Mouse (Mus musculus) thymus, adult 2 months (tissue): ENCODE measurements at regions not wholly inside any gene's neighbourhood (a gene's known extent, or its start where the extent isn't known, plus 50 kb on each side); places are given as distances from the start of the nearest gene placed in this dataset.
A peak's percentile ranks its signal among the peaks of the same experiment; 100 is the strongest.
"Not testable (repeated sequence)": the region's sequence is repeated elsewhere in the genome, so short reads cannot be mapped to it uniquely, and the experiment has no call there.

ENCODE experiments used
- DNase-seq: peaks from one replicate; pipeline ENCODE4 v3.0.0; 2021
- H3K27ac ChIP-seq: fragments of 200-500 bp; 2 replicates; pipeline ENCODE4 v1.5.1; 2012; ENCODE audit warnings: low read length, control low read depth; ENCODE audit not compliant: control insufficient read depth, insufficient read depth
- H3K27me3 ChIP-seq: fragments of 200-500 bp; 2 replicates; pipeline ENCODE4 v1.6.1; 2012; ENCODE audit warnings: mild to moderate bottlenecking, low read length, moderate library complexity, mixed read lengths; ENCODE audit not compliant: control insufficient read depth, insufficient read depth
- H3K36me3 ChIP-seq: fragments of 200-500 bp; 2 replicates; pipeline ENCODE4 v1.6.1; 2012; ENCODE audit warnings: mild to moderate bottlenecking, low read length, moderate library complexity; ENCODE audit not compliant: control insufficient read depth, insufficient read depth
- H3K4me1 ChIP-seq: fragments of 200-500 bp; replicated peaks from 2 replicates; pipeline ENCODE4 v1.6.1; 2012; ENCODE audit warnings: low read length; ENCODE audit not compliant: control insufficient read depth, insufficient read depth
- H3K4me3 ChIP-seq: fragments of 200-500 bp; 2 replicates; pipeline ENCODE4 v1.5.1; 2012; ENCODE audit warnings: mild to moderate bottlenecking, low read length, control low read depth, moderate library complexity; ENCODE audit not compliant: control insufficient read depth, insufficient read depth
- CTCF ChIP-seq: fragments of 200-500 bp; IDR thresholded peaks from 2 replicates; pipeline ENCODE4 v1.5.1; 2012; ENCODE audit warnings: mild to moderate bottlenecking, control low read depth, low read length, moderate library complexity, borderline replicate concordance; ENCODE audit not compliant: control insufficient read depth, poor library complexity, insufficient read depth; ENCODE audit errors: extremely low read depth
- POLR2A ChIP-seq: fragments of 200-500 bp; IDR thresholded peaks from 2 replicates; pipeline ENCODE4 v1.6.1; 2012; ENCODE audit warnings: mild to moderate bottlenecking, low read length, control low read depth, moderate library complexity; ENCODE audit not compliant: control insufficient read depth, poor library complexity, insufficient read depth; ENCODE audit errors: extremely low read depth
- WGBS: fragments of 180-500 bp; shearing (Covaris S2); methylation state at CpG from one replicate; pipeline ENCODE4 v1.1.7; 2018; 5-methylcytosine and 5-hydroxymethylcytosine counted together

DNA sequence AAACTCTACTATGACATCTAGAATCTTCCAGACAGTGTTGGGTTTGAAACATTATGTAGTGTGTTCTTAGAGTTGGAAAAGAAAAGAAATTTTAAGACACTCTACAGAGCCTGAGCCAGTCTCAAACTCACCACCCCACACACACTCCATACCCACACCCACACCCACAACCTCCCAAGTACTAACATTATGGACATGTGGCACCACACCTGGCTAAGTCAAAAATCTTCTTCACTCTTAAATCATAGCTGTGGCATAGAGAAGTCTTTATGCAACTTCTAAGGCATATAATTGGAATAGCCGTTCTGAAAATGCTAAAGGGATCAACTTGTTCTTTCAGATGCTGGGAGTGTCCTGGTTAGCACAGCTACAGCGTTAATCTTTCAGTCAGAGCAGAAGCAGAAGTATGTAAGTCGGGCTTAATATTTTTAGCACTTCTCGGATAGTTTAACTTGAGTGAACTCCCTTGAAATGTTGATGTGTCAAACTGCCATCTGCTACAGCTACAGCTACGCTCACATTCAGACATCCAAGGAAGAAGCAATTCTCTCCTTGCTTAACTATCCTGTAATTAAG is 68.6 kb upstream of the Creb1 start:
- H3K27me3 ChIP-seq, result no peaks in the 10 kb centered on the region
- no peaks in the 10 kb centered on the region for H3K36me3 ChIP-seq
- no peak overlapping the region for H3K4me3 ChIP-seq
- TF ChIP-seq CTCF, result no peak
- TF ChIP-seq POLR2A, result no peak
- no peak overlapping the region for H3K27ac ChIP-seq
- DNase-seq, result no peak
- H3K4me1 ChIP-seq, result no peaks in the 10 kb centered on the region
- 61% methylated on average over 5 of the region's 5 CpGs for WGBS

- H3K36me3 ChIP-seq, H3K4me1 ChIP-seq, H3K4me3 ChIP-seq, H3K27me3 ChIP-seq, H3K27ac ChIP-seq, DNase-seq: not testable (repeated sequence)
- WGBS, result 97% methylated on average over 6 of the region's 6 CpGs
Observed at GRCm38 (mm10) chr1:64461616-64462015, 70.8 kb upstream of the Creb1 start.

GRCm38 (mm10) chr1:64457872-64458271 is 74.6 kb upstream of the Creb1 start:
- Histone ChIP-seq H3K4me1 (no peaks in the 10 kb centered on the region), H3K36me3 (no peaks in the 10 kb centered on the region), H3K27me3 (no peaks in the 10 kb centered on the region), H3K4me3 (no peak overlapping the region), H3K27ac (no peak overlapping the region)
- 87% methylated on average over 5 of the region's 5 CpGs for WGBS
- TF ChIP-seq POLR2A (no peak), CTCF (no peak)
- peak; percentile 27 for DNase-seq

- WGBS, result 15% methylated on average over 3 of the region's 3 CpGs
- Histone ChIP-seq H3K36me3 (no peaks in the 10 kb centered on the region), H3K27me3 (no peaks in the 10 kb centered on the region), H3K27ac (peak overlapping the region; percentile 4), H3K4me1 (peaks cover 8% of the 10 kb centered on the region), H3K4me3 (no peak overlapping the region)
- DNase-seq, result peak; percentile 34
- TF ChIP-seq POLR2A, result no peak
- no peak for TF ChIP-seq CTCF
Observed at GRCm38 (mm10) chr1:64449141-64449540, 83.3 kb upstream of the Creb1 start.

DNA sequence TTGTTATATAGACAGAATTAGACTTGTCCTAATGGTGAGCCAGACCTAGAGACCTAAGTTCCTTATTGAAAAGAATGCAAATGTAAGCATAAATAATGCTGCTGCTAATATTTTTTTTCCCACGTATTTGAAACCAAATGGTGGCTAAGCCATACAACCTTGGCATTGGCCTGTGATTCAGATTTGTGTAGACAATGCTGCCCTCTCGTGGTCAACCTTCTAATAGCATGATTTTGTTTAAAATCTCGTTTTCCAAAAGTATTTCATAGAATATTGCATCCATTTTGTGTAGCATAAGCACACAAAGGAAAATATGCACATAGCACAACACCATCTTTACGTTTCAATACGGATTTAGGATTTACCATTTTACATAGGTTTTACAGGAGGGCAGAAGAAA is 84.4 kb upstream of the Creb1 start:
- H3K27ac ChIP-seq, result no peak overlapping the region; the same call in 1 of the 2 replicates
- no peak for TF ChIP-seq POLR2A
- no peak for TF ChIP-seq CTCF
- no peaks in the 10 kb centered on the region for H3K36me3 ChIP-seq
- DNase-seq, result peak; percentile 73
- 3% methylated on average over 5 of the region's 5 CpGs for WGBS
- no peak overlapping the region for H3K4me3 ChIP-seq
- H3K27me3 ChIP-seq, result no peaks in the 10 kb centered on the region
- peaks cover 8% of the 10 kb centered on the region for H3K4me1 ChIP-seq

- WGBS, result 89% methylated on average over 4 of the region's 4 CpGs
- no peak overlapping the region for H3K27ac ChIP-seq
- no peak for TF ChIP-seq CTCF
- no peak for TF ChIP-seq POLR2A
Observed at GRCm38 (mm10) chr1:64446492-64446891, 86.0 kb upstream of the Creb1 start.

DNA sequence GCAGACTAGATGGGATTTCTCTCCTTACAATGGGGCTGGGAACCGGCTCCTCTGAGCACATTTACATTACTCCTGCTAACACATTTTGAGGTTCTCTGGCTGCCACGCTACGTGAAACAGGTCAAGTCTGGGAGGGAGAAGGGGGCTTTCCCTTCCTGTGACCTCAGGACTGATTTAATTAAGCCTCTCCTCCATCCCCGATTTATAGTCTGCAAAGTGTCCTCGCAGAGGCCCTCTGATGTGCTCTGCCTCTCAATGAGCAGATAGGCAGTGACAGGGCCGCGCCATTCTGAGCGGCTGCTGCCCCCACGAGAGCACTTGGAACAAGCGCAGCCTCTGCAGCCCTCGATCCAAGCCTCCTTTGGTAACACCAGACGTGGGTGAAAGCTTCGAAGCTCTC is 86.5 kb upstream of the Creb1 start:
- H3K27me3 ChIP-seq, result no peaks in the 10 kb centered on the region
- H3K4me3 ChIP-seq, result no peak overlapping the region
- H3K36me3 ChIP-seq, result no peaks in the 10 kb centered on the region
- H3K27ac ChIP-seq, result no peak overlapping the region
- TF ChIP-seq POLR2A, result no peak
- TF ChIP-seq CTCF, result peak; percentile 77; the same call in 1 of the 2 replicates
- WGBS, result 28% methylated on average over 13 of the region's 13 CpGs
- peak; percentile 74 for DNase-seq
- peaks cover 8% of the 10 kb centered on the region for H3K4me1 ChIP-seq

More at GRCm38 (mm10) chr1:64446492-64446891, 86.0 kb upstream of the Creb1 start:
- H3K27me3 ChIP-seq, result no peaks in the 10 kb centered on the region
- H3K4me3 ChIP-seq, result no peak overlapping the region
- DNase-seq, result no peak
- peaks cover 8% of the 10 kb centered on the region for H3K4me1 ChIP-seq
- H3K36me3 ChIP-seq, result no peaks in the 10 kb centered on the region
